In genomic region chr4:116421170-116421569, GRCm38 (mm10) we compare ENCODE assay signal across 18 mouse cellular contexts. TPM values are rescaled to one million over a fixed set of nuclear protein-coding genes. Genes with fewer than 3 reads are reported as not detected.
DNase-seq lines count a peak whose midpoint lies in the region; ATAC-seq and TF ChIP-seq lines count a peak whose summit lies in the region.
"Had no signal": no experiment of that assay in that cellular context is flagged by ENCODE, and none has a peak within 500 bp of the region (broad histone marks: within the 10 kb centered on the region; RNA-seq: fewer than 3 reads in every experiment).

No protein-coding gene starts in this region.

- H3K9ac ChIP-seq in heart, postnatal 0 days (replicated peaks; ENCODE audit: low read depth, low read length): no peak overlapping the region
- H3K9ac ChIP-seq in heart, embryonic 12.5 days: no peak overlapping the region
- H3K9ac ChIP-seq: hindbrain, embryonic 13.5 days had no signal

- H3K9me3 ChIP-seq in heart, postnatal 0 days (replicated peaks; ENCODE audit: control insufficient read depth, low read length): no peaks in the 10 kb centered on the region
- no peaks in the 10 kb centered on the region for H3K9me3 ChIP-seq in heart, embryonic 12.5 days (replicated peaks)
- H3K9me3 ChIP-seq: embryonic facial prominence, embryonic 10.5 days; hindbrain, embryonic 13.5 days had no signal

- H3K27ac ChIP-seq in heart, postnatal 0 days (ENCODE audit: low read depth): peak overlapping the region; percentile 17; the same call in 1 of the 2 replicates
- no peak overlapping the region for H3K27ac ChIP-seq in heart, embryonic 12.5 days (ENCODE audit: poor library complexity, severe bottlenecking)
- H3K27ac ChIP-seq: embryonic facial prominence, embryonic 10.5 days; hindbrain, embryonic 13.5 days; hindbrain, postnatal 0 days had no signal

- no peaks in the 10 kb centered on the region for H3K27me3 ChIP-seq in heart, postnatal 0 days (ENCODE audit: control insufficient read depth, insufficient read depth, low read length)
- H3K27me3 ChIP-seq in heart, embryonic 12.5 days (replicated peaks): no peaks in the 10 kb centered on the region
- H3K27me3 ChIP-seq: CH12.LX; hindbrain, embryonic 13.5 days; Patski had no signal

- peak; percentile 24 for DNase-seq in adrenal gland, postnatal 14 days
- DNase-seq in adrenal gland, adult 18-20 months (ENCODE audit: low spot score in 2 of 2): no peak
- peak; percentile 27 for DNase-seq in heart, postnatal 0 days (ENCODE audit: low spot score)
- peak; percentile 7 for DNase-seq in adrenal gland, postnatal 25 days
- peak; percentile 73 for DNase-seq in testis, postnatal 10 days (ENCODE audit: low spot score)
- no peak for DNase-seq in lung, postnatal 36 days
- DNase-seq: cerebellum, adult 11-12 months; cerebellum, adult 9-10 months; gastrocnemius, postnatal 36 days; heart, adult 11 months; kidney, adult 18-20 months had no signal

- TF ChIP-seq CTCF in heart, postnatal 0 days (IDR thresholded peaks at IDR 0.05; ENCODE audit: low read depth): no peak

- no peak for TF ChIP-seq EP300 in heart, postnatal 0 days (IDR thresholded peaks at IDR 0.05; ENCODE audit: low read depth)

- WGBS in heart, postnatal 0 days: 41% methylated on average over 3 of the region's 3 CpGs
- WGBS in heart, embryonic 12.5 days: 84% methylated on average over 3 of the region's 3 CpGs

- H3K36me3 ChIP-seq in heart, postnatal 0 days (replicated peaks; ENCODE audit: control insufficient read depth, insufficient read depth, low read length): no peaks in the 10 kb centered on the region
- peaks cover 27% of the 10 kb centered on the region for H3K36me3 ChIP-seq in heart, embryonic 12.5 days

- no peak overlapping the region for H3K4me2 ChIP-seq in heart, postnatal 0 days (ENCODE audit: low read depth, low read length)
- no peak overlapping the region for H3K4me2 ChIP-seq in heart, embryonic 12.5 days
- H3K4me2 ChIP-seq: hindbrain, embryonic 13.5 days had no signal

- no peak overlapping the region for H3K4me3 ChIP-seq in heart, postnatal 0 days (ENCODE audit: low read depth, low read length)
- no peak overlapping the region for H3K4me3 ChIP-seq in heart, embryonic 12.5 days
- H3K4me3 ChIP-seq: embryonic facial prominence, embryonic 10.5 days; hindbrain, embryonic 13.5 days had no signal

- ATAC-seq in heart, postnatal 0 days (ENCODE audit: insufficient read depth, low read depth): peak; percentile 33; the same call in 1 of the 2 replicates
- no peak for ATAC-seq in heart, embryonic 12.5 days (ENCODE audit: insufficient number of reproducible peaks, low FRiP score)
- ATAC-seq: forebrain, embryonic 14.5 days; hindbrain, postnatal 0 days; Patski had no signal

- peaks cover 13% of the 10 kb centered on the region; the same call in 1 of the 2 replicates for H3K4me1 ChIP-seq in heart, postnatal 0 days (ENCODE audit: control insufficient read depth, insufficient read depth)
- no peaks in the 10 kb centered on the region for H3K4me1 ChIP-seq in heart, embryonic 12.5 days (replicated peaks)
- H3K4me1 ChIP-seq: embryonic facial prominence, embryonic 10.5 days; hindbrain, embryonic 13.5 days had no signal

RNA-seq across cellular contexts. Expression of gene Mast2, which starts 42.8 kb away (rescaled TPM):
- total RNA-seq in adrenal gland, postnatal 14 days (2021): 38.9 and 44.3 TPM in 2 replicates
- 10 to 100 TPM; 41.9 to 44.7 TPM for total RNA-seq in adrenal gland, adult 18-20 months (2021)
- total RNA-seq in heart, postnatal 0 days (2014; rRNA removed; ENCODE audit: low replicate concordance): 49.8 and 52.5 TPM in 2 replicates
- polyA plus RNA-seq in heart, postnatal 0 days (2015; fragmentation: Nextera tagmentation; extraction: Ambion mirVana): 14.3 and 14.9 TPM in 2 replicates
- 21.5 and 27.5 TPM in 2 replicates for polyA plus RNA-seq in heart, embryonic 12.5 days (2016; fragmentation: Nextera tagmentation; extraction: Ambion mirVana)
- total RNA-seq in adrenal gland, postnatal 25 days (2021): 40.7 and 46.7 TPM in 2 replicates

Comparison
In these comparisons a context has a peak if more than half of its experiments do, and no peak if none do; other contexts are left out.
1. DNase-seq: peak in adrenal gland, postnatal 14 days (single experiment), heart, postnatal 0 days (single experiment), adrenal gland, postnatal 25 days (single experiment) and testis, postnatal 10 days (single experiment); none in adrenal gland, adult 18-20 months (0 of 2) and lung, postnatal 36 days (single experiment).